Mouse (Mus musculus): ENCODE results near the gene Dlg5.

DNA sequence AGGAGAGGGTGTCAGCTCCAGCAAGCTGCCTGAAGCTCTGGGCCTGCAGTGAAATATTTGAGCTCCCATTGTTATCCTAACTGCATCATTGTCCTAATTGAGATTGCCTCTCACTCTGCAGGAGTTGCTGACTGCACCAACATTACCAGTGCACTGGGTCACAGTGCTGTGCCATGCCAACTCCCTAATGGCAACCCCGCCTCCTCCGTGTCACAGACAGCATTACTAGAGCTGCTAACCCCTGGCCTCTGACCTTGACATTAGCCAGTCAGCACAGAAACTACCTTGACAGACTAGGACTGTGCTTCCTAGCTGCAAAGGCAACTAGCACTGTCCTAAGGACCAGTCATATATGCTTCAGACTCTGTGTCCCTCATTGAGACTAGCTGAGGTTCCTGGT is 139.0 kb downstream of the Dlg5 start:
- TF ChIP-seq CTCF (IDR thresholded peaks at IDR 0.05) (no peak), EP300 (IDR thresholded peaks at IDR 0.05) (no peak)
